Mouse (Mus musculus): ENCODE measurements at regions not wholly inside any gene's neighbourhood (a gene's known extent, or its start where the extent isn't known, plus 50 kb on each side); places are given as distances from the start of the nearest gene placed in this dataset.

DNA sequence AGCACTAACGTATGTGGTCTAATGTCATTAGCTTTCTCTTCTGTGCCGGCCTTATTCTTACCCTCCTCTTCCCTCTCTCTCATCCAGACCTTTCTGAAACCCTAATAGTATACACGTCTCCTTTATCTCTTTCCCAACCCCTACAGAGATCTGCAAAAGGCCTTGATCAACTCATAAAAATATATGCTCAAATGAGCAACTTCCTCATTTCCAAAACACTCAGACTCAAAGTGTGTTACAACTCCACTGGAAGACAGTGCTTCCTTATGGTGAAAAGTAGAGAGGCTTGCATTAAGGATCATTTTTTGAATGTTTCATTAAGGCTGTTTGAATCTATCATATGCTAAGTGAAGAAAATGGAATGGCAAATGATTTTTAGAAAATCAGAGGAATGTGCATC lies 1060.1 kb upstream of the Slc10a2 start:
- no peak overlapping the region for H3K9ac ChIP-seq (ENCODE audit: control insufficient read depth, low read depth, low read length, poor library complexity, severe bottlenecking)
- H3K4me3 ChIP-seq (ENCODE audit: control insufficient read depth in 1 of 2, insufficient read depth in 1 of 2, low read depth in 2 of 2, low read length in 2 of 2) = no peak overlapping the region
- DNase-seq (ENCODE audit: low read depth, low spot score) = no peak
- no peaks in the 10 kb centered on the region for H3K79me2 ChIP-seq (ENCODE audit: control insufficient read depth, insufficient read depth, low read length, poor library complexity)
- H3K27me3 ChIP-seq (ENCODE audit: control insufficient read depth in 1 of 2, insufficient read depth in 2 of 2, low read length in 2 of 2) = no peaks in the 10 kb centered on the region
- no peaks in the 10 kb centered on the region for H3K36me3 ChIP-seq (ENCODE audit: control insufficient read depth in 1 of 2, insufficient read depth in 2 of 2, low read length in 2 of 2)
- TF ChIP-seq HCFC1 (IDR thresholded peaks at IDR 0.05; ENCODE audit: low read depth, low read length) (no peak), CTCF (IDR thresholded peaks at IDR 0.05 in 2 of 3, conservative IDR thresholded peaks at IDR 0.05 in 1 of 3; ENCODE audit: control insufficient read depth in 1 of 3, insufficient read depth in 1 of 3, low read depth in 2 of 3, low read length in 3 of 3, poor library complexity in 1 of 3, severe bottlenecking in 1 of 3) (no peak), GABPA (IDR thresholded peaks at IDR 0.05; ENCODE audit: low read depth, low read length) (no peak), ZMIZ1 (IDR thresholded peaks at IDR 0.05; ENCODE audit: low read depth, low read length) (no peak), ETS1 (IDR thresholded peaks at IDR 0.05; ENCODE audit: low read depth, low read length) (no peak), RCOR1 (IDR thresholded peaks at IDR 0.05; ENCODE audit: low read depth, low read length) (no peak), USF2 (IDR thresholded peaks at IDR 0.05; ENCODE audit: borderline replicate concordance in 1 of 2, insufficient read depth in 1 of 2, low read depth in 1 of 2, low read length in 2 of 2) (no peak), MAZ (IDR thresholded peaks at IDR 0.05; ENCODE audit: low read depth, low read length) (no peak), RAD21 (IDR thresholded peaks at IDR 0.05; ENCODE audit: low read depth, low read length) (no peak), NRF1 (IDR thresholded peaks at IDR 0.05; ENCODE audit: insufficient read depth, low read depth, low read length, poor library complexity, severe bottlenecking) (no peak), ZNF384 (IDR thresholded peaks at IDR 0.05; ENCODE audit: low read depth, low read length) (no peak), E2F4 (IDR thresholded peaks at IDR 0.05; ENCODE audit: borderline replicate concordance, low read depth, low read length) (no peak)
- no peaks in the 10 kb centered on the region for H3K9me3 ChIP-seq (replicated peaks; ENCODE audit: insufficient read depth, low read length)
- no peaks in the 10 kb centered on the region for H3K4me1 ChIP-seq (ENCODE audit: control insufficient read depth in 1 of 2, insufficient read depth in 2 of 2, low read length in 2 of 2)
- no peak overlapping the region for H3K27ac ChIP-seq (ENCODE audit: control insufficient read depth, low read depth, low read length)

DNA sequence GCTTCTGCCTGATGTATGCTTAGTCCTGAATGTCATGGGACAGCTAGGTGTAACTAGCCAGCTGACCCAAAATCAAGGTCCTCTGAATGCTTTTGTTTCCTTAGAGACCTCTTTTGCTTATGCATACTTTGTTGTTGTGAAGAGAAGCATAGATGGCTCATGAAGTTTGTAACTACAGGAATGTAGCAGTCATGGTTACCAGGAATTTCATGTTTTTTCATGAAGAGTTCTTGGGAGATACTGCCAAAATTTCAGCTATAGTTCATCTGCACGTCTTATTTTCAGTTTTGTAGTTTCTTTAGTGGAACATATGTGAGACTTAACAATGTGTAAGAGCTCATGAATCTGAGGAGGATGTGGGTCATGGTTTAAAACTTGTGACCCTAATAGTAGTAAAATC lies 1059.6 kb upstream of the Slc10a2 start:
- Histone ChIP-seq H3K79me2 (ENCODE audit: control insufficient read depth, insufficient read depth, low read length, poor library complexity) (no peaks in the 10 kb centered on the region), H3K4me3 (ENCODE audit: control insufficient read depth in 1 of 2, insufficient read depth in 1 of 2, low read depth in 2 of 2, low read length in 2 of 2) (no peak overlapping the region), H3K27me3 (ENCODE audit: control insufficient read depth in 1 of 2, insufficient read depth in 2 of 2, low read length in 2 of 2) (no peaks in the 10 kb centered on the region), H3K9ac (ENCODE audit: control insufficient read depth, low read depth, low read length, poor library complexity, severe bottlenecking) (no peak overlapping the region), H3K27ac (ENCODE audit: control insufficient read depth, low read depth, low read length) (no peak overlapping the region), H3K4me1 (ENCODE audit: control insufficient read depth in 1 of 2, insufficient read depth in 2 of 2, low read length in 2 of 2) (no peaks in the 10 kb centered on the region), H3K36me3 (ENCODE audit: control insufficient read depth in 1 of 2, insufficient read depth in 2 of 2, low read length in 2 of 2) (no peaks in the 10 kb centered on the region), H3K9me3 (replicated peaks; ENCODE audit: insufficient read depth, low read length) (no peaks in the 10 kb centered on the region)
- TF ChIP-seq POLR2AphosphoS2 (IDR thresholded peaks at IDR 0.05; ENCODE audit: low read length) = no peak
- no peak for TF ChIP-seq CHD1 (IDR thresholded peaks at IDR 0.05; ENCODE audit: low read depth, low read length)
- no peak for TF ChIP-seq JUND (IDR thresholded peaks at IDR 0.05; ENCODE audit: low read depth, low read length)
- TF ChIP-seq GABPA (IDR thresholded peaks at IDR 0.05; ENCODE audit: low read depth, low read length) = no peak
- TF ChIP-seq USF1 (IDR thresholded peaks at IDR 0.05; ENCODE audit: low read depth, low read length) = no peak
- no peak for TF ChIP-seq CHD2 (IDR thresholded peaks at IDR 0.05; ENCODE audit: low read length)
- TF ChIP-seq RAD21 (IDR thresholded peaks at IDR 0.05; ENCODE audit: low read depth, low read length) = no peak
- TF ChIP-seq E2F4 (IDR thresholded peaks at IDR 0.05; ENCODE audit: borderline replicate concordance, low read depth, low read length) = no peak
- no peak for TF ChIP-seq ZMIZ1 (IDR thresholded peaks at IDR 0.05; ENCODE audit: low read depth, low read length)
- TF ChIP-seq NELFE (IDR thresholded peaks at IDR 0.05; ENCODE audit: low read depth, low read length) = no peak
- no peak for DNase-seq (ENCODE audit: low read depth, low spot score)
